Mouse (Mus musculus): ENCODE data around the gene Spem1. TPM values are rescaled to one million over a fixed set of nuclear protein-coding genes. Genes with fewer than 3 reads are reported as not detected.

Gene Spem1
- polyA plus RNA-seq, 1 experiment from 2014 or later, result not detected

DNA sequence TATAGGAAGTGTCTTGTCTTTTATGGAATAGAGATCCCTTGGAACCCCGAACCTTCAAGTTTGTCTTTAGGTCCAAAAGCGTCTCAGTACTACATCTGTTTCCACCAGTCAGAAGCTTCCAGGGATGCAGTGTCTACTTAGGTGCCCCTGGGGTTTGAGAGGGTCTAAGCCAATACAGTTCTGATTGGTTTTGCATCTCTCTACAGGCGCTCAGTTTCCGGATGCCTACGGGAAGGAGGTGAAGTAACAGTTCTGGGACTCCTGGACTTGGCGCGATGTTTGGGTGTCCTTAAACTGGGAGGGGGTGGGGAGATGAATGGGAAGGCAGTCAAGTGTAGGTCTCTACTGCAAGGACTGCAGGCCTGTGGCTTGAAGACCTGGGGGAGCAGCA, 16.7 kb upstream of the Spem1 start:
- DNase-seq (ENCODE audit: low spot score) (no peak), ATAC-seq (replicated peaks; ENCODE audit: low FRiP score) (peak; percentile 3; the same call in 1 of the 2 replicates)
- H3K4me1 ChIP-seq (replicated peaks; ENCODE audit: control insufficient read depth, insufficient read depth, low read length), result peaks cover 41% of the 10 kb centered on the region

DNA sequence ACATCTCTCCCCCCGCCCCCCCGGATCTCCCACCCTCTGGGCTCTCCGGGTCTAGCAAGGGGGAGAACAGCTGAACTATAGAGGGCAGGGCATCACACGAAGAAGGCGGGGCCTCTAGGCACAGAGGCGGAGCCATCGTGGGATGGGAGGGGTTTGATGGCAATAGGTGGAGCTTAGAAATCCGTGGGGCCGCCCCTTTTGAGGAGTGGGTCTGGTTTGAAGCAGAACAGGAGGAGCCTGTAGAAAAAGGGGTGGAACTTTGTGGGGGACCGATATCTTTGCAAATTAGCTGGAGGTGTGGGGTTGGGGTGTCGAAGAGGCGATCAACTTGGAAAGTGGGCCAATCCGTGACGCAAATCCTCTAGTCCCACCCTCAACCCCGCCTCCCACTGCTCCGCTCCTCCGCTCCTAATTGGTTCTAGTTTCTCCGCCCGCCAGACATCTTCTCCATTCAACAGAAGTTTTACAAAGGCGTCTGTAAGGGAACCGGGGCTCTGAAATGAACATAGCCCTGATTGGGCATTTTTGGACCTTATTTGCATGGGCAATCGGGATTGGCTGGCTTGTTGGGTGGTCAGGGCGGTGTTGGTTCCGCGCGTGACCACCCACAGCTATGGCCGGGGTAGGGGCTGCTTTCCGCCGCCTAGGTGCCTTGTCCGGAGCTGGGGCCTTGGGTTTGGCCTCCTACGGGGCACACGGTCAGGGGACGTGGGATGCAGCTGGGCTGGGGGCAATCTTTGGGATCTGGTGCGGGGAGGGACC, 16.2 kb upstream of the Spem1 start, which contains the start of gene Tmem256:
Gene Tmem256 (plus strand): TSS at position 563 of the 762 bp plus-strand sequence.
- peak; percentile 95 for DNase-seq (ENCODE audit: low spot score)
- ATAC-seq (replicated peaks; ENCODE audit: low FRiP score), result peak; percentile 89
- Histone ChIP-seq H3K4me2 (peak within 1 kb of the TSS; percentile 96), H3K9ac (ENCODE audit: low read depth, low read length) (peak within 1 kb of the TSS; percentile 80), H3K27me3 (replicated peaks; ENCODE audit: control insufficient read depth, insufficient read depth, low read length) (peaks cover 39% of the 10 kb centered on the region), H3K4me1 (replicated peaks; ENCODE audit: control insufficient read depth, insufficient read depth, low read length) (peaks cover 43% of the 10 kb centered on the region), H3K36me3 (ENCODE audit: control insufficient read depth, insufficient read depth, low read length) (no peaks in the 10 kb centered on the region; the same call in 1 of the 2 replicates), H3K9me3 (ENCODE audit: control insufficient read depth, low read length) (no peaks in the 10 kb centered on the region), H3K4me3 (ENCODE audit: low read depth, low read length) (peak within 1 kb of the TSS; percentile 76), H3K27ac (ENCODE audit: low read depth, low read length) (peak within 1 kb of the TSS; percentile 78)
- WGBS, result under 1% methylated on average over 34 of the region's 34 CpGs

More for the DNA sequence above, 16.7 kb upstream of the Spem1 start:
- peak overlapping the region; percentile 78 for H3K27ac ChIP-seq (ENCODE audit: low read depth, low read length)
- no peaks in the 10 kb centered on the region for H3K9me3 ChIP-seq (ENCODE audit: control insufficient read depth, low read length)
- peak overlapping the region; percentile 80 for H3K9ac ChIP-seq (ENCODE audit: low read depth, low read length)
- peaks cover 33% of the 10 kb centered on the region for H3K27me3 ChIP-seq (replicated peaks; ENCODE audit: control insufficient read depth, insufficient read depth, low read length)
- peak overlapping the region; percentile 96 for H3K4me2 ChIP-seq
- peak overlapping the region; percentile 76 for H3K4me3 ChIP-seq (ENCODE audit: low read depth, low read length)
- WGBS, result 0% methylated on average over 7 of the region's 7 CpGs
- H3K36me3 ChIP-seq (ENCODE audit: control insufficient read depth, insufficient read depth, low read length), result no peaks in the 10 kb centered on the region; the same call in 1 of the 2 replicates

DNA sequence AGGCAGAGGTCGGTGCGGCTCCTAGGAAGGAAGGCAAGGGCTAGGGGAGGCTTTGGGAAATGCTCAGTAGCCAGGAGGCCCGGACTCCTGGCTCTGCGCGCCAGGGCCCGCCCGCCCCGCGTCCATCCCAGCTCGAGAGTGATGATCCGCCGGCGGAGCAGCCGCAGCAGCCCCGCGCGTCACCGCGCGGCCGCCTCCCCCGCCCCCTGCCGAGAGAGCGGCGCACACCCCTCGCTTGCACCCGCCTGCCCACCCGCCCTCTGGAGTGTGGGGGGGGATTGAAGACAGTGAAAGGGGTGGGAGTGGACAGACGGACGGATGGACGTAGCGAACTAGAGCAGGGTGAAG, 15.6 kb upstream of the Spem1 start, which contains the start of gene Nlgn2:
Gene Nlgn2 (minus strand): TSS at position 181 of the 348 bp plus-strand sequence.
- 0% methylated on average over 32 of the region's 32 CpGs for WGBS

DNA sequence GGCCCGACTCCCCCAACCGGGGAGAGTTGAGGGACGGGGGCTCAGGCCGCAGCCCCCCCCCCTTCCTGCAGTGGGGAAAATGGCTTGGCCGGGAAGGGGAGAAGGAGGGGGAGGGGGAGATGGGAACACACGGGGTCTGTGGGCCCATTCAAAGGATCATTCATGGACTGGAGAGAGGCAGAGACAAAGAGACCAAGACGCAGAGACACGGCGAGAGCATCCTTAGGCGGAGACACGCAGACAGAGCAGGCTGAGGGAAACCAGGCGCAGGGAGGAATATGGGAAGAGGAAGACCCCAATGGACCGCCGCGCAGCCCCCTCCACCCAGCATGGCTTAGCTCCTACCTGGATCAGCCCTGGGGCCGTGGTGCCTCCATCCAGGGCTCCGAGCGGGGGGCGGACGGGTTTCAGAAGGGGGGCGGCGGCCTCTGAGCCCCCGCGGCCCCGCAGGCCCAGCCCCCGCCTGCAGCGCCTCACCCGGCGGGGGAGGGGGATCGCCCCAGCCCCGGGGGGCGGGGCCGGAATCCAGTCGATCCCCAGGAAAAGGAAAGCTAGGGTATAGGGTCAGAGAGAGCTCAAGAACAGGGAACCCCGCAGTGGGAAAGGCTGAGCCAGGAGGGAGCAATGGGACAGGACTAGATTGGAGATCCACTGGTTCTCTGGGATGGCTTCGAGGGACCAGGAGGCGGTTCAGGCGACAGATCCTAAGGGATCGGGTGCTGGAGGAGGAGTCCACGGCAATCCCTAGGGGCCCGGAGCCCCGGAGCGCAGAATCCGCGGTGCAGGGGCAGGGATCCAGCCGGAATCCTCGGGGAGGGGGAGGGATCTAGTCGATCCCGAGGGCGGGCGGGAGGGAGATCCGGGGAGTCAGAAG, 15.0 kb upstream of the Spem1 start:
- ATAC-seq (replicated peaks; ENCODE audit: low FRiP score), result no peak
- no peaks in the 10 kb centered on the region; the same call in 1 of the 2 replicates for H3K36me3 ChIP-seq (ENCODE audit: control insufficient read depth, insufficient read depth, low read length)
- 3% methylated on average over 49 of the region's 52 CpGs for WGBS
- peaks cover 40% of the 10 kb centered on the region for H3K27me3 ChIP-seq (replicated peaks; ENCODE audit: control insufficient read depth, insufficient read depth, low read length)
- peaks cover 40% of the 10 kb centered on the region for H3K4me1 ChIP-seq (replicated peaks; ENCODE audit: control insufficient read depth, insufficient read depth, low read length)
- peak overlapping the region; percentile 76 for H3K4me3 ChIP-seq (ENCODE audit: low read depth, low read length)
- peak; percentile 63 for DNase-seq (ENCODE audit: low spot score)
- H3K9me3 ChIP-seq (ENCODE audit: control insufficient read depth, low read length), result no peaks in the 10 kb centered on the region
- H3K27ac ChIP-seq (ENCODE audit: low read depth, low read length), result peak overlapping the region; percentile 62
- peak overlapping the region; percentile 61 for H3K9ac ChIP-seq (ENCODE audit: low read depth, low read length)
- peak overlapping the region; percentile 96 for H3K4me2 ChIP-seq

More for the DNA sequence above, 15.6 kb upstream of the Spem1 start, which contains the start of gene Nlgn2:
- Histone ChIP-seq H3K4me1 (replicated peaks; ENCODE audit: control insufficient read depth, insufficient read depth, low read length) (peaks cover 41% of the 10 kb centered on the region), H3K9ac (ENCODE audit: low read depth, low read length) (peak within 1 kb of the TSS; percentile 80), H3K4me3 (ENCODE audit: low read depth, low read length) (peak within 1 kb of the TSS; percentile 76), H3K27me3 (replicated peaks; ENCODE audit: control insufficient read depth, insufficient read depth, low read length) (peaks cover 40% of the 10 kb centered on the region), H3K9me3 (ENCODE audit: control insufficient read depth, low read length) (no peaks in the 10 kb centered on the region), H3K27ac (ENCODE audit: low read depth, low read length) (peak within 1 kb of the TSS; percentile 78), H3K4me2 (peak within 1 kb of the TSS; percentile 96), H3K36me3 (ENCODE audit: control insufficient read depth, insufficient read depth, low read length) (no peaks in the 10 kb centered on the region; the same call in 1 of the 2 replicates)
- DNase-seq (ENCODE audit: low spot score) (no peak), ATAC-seq (replicated peaks; ENCODE audit: low FRiP score) (peak; percentile 55)

DNA sequence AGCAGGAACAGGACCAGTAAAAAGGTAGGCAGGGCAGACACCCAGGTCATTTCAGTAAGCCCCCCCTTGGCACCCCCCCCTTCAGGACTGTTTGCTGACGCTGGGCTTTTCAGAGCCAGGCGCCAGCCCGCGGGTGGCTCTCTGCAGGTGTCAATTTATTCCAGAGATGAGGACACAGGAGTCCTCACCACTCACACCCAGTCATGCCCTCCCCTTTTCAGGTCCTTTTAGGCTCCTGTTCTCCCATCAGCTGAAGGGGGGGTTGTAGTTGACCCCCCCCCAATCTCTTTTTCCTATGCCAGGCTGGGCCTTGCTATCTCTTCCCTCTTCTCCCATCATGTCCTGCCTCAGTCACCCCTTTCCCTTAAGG, 14.0 kb upstream of the Spem1 start:
- Histone ChIP-seq H3K4me1 (replicated peaks; ENCODE audit: control insufficient read depth, insufficient read depth, low read length) (peaks cover 40% of the 10 kb centered on the region), H3K4me3 (ENCODE audit: low read depth, low read length) (peak overlapping the region; percentile 76), H3K36me3 (ENCODE audit: control insufficient read depth, insufficient read depth, low read length) (no peaks in the 10 kb centered on the region; the same call in 1 of the 2 replicates), H3K4me2 (peak overlapping the region; percentile 96), H3K9ac (ENCODE audit: low read depth, low read length) (no peak overlapping the region), H3K27ac (ENCODE audit: low read depth, low read length) (no peak overlapping the region), H3K9me3 (ENCODE audit: control insufficient read depth, low read length) (no peaks in the 10 kb centered on the region), H3K27me3 (replicated peaks; ENCODE audit: control insufficient read depth, insufficient read depth, low read length) (peaks cover 40% of the 10 kb centered on the region)
- 9% methylated on average over 4 of the region's 4 CpGs for WGBS
- ATAC-seq (replicated peaks; ENCODE audit: low FRiP score) (no peak), DNase-seq (ENCODE audit: low spot score) (no peak)

DNA sequence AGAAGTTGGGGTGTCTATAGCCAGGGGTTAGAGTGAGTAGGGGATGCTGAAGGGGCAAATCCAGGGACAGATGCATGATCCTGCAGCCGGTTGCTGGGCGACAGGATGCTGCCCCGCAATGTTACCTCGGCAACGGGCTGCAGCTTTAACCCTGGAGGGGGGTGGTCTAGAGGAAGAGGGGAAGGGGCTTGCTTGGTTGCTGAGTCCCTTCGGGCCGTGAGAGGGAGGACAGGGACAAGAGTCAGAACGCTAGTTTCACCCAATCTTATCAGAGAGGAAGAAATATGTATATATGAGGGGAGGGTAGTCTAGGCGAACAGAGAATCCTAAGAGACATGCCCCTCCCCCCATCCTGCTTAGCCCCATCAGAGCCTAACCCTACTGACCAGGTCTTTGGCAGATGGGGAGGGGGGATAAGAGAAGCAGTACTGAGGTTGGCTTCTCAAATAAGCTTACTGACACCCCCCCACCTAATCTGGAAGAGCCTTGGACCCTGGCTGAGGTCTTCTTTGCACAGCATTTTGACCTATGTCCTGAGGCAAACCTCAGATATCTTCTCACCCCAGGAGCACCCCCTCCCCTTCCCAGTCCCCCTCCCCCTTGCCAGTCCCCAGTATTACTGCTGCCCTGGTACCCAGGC, 13.5 kb upstream of the Spem1 start:
- DNase-seq (ENCODE audit: low spot score) (no peak), ATAC-seq (replicated peaks; ENCODE audit: low FRiP score) (no peak)
- H3K27me3 ChIP-seq (replicated peaks; ENCODE audit: control insufficient read depth, insufficient read depth, low read length), result peaks cover 40% of the 10 kb centered on the region
- no peaks in the 10 kb centered on the region for H3K9me3 ChIP-seq (ENCODE audit: control insufficient read depth, low read length)
- peak overlapping the region; percentile 53; the same call in 1 of the 2 replicates for H3K4me3 ChIP-seq (ENCODE audit: low read depth, low read length)
- 16% methylated on average over 9 of the region's 9 CpGs for WGBS
- no peak overlapping the region for H3K9ac ChIP-seq (ENCODE audit: low read depth, low read length)
- H3K4me2 ChIP-seq, result peak overlapping the region; percentile 96
- H3K4me1 ChIP-seq (replicated peaks; ENCODE audit: control insufficient read depth, insufficient read depth, low read length), result peaks cover 40% of the 10 kb centered on the region
- H3K27ac ChIP-seq (ENCODE audit: low read depth, low read length), result no peak overlapping the region
- no peaks in the 10 kb centered on the region; the same call in 1 of the 2 replicates for H3K36me3 ChIP-seq (ENCODE audit: control insufficient read depth, insufficient read depth, low read length)

DNA sequence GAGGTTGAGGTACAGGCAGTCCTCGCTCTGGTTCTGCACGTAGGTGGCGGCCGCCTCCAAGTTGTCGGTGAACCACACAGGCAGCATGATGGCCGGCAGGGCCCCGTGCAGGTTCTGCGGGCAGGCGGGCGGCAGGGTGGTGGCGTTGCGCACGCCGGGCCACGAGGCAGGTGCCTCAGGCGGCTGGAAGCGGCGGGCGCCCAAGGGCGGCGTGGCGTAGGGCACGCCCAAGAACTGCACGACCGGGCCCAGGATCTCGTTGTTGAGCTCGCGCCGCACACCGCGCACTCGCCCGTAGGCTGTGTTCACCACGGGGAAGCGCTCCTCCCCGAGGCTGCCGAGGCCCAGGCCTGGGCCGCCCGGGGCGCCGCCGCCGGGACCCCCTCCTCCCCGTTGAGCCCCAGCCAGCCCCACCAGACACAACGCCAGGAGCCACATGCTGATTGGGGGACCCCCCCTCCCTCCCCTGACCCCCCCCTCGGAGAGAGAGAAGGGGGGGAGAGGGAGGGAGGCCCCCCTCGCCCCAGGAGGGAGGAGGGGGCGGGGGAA, 12.1 kb upstream of the Spem1 start:
- H3K9me3 ChIP-seq (ENCODE audit: control insufficient read depth, low read length), result no peaks in the 10 kb centered on the region
- no peak overlapping the region for H3K27ac ChIP-seq (ENCODE audit: low read depth, low read length)
- peak overlapping the region; percentile 53 for H3K4me3 ChIP-seq (ENCODE audit: low read depth, low read length)
- peak; percentile 62 for DNase-seq (ENCODE audit: low spot score)
- ATAC-seq (replicated peaks; ENCODE audit: low FRiP score), result peak; percentile 13; the same call in 1 of the 2 replicates
- H3K9ac ChIP-seq (ENCODE audit: low read depth, low read length), result peak overlapping the region; percentile 74
- 4% methylated on average over 43 of the region's 48 CpGs for WGBS
- peaks cover 40% of the 10 kb centered on the region for H3K27me3 ChIP-seq (replicated peaks; ENCODE audit: control insufficient read depth, insufficient read depth, low read length)
- H3K36me3 ChIP-seq (ENCODE audit: control insufficient read depth, insufficient read depth, low read length), result no peaks in the 10 kb centered on the region; the same call in 1 of the 2 replicates
- H3K4me1 ChIP-seq (replicated peaks; ENCODE audit: control insufficient read depth, insufficient read depth, low read length), result peaks cover 35% of the 10 kb centered on the region
- H3K4me2 ChIP-seq, result peak overlapping the region; percentile 81

DNA sequence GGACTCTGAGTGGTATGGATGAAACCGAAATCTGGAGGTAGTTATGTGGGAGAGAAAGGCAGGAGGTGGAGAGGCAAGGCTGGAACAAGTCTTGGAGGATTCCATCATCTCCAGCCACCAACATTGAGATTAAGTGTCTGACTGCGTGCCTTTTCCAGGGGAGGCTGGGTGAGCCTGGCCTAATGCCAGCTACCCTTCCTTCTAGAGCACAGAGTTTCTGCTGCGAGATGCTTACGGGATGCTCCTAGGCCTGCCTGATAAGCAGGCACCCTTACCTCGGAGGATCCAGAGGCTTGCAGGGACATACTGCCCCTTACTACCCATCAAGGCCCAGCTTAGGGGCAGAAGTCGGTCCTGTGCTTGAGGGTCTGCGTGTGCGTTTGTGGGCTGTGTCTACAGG, 11.6 kb upstream of the Spem1 start:
- WGBS, result 49% methylated on average over 8 of the region's 8 CpGs
- peaks cover 40% of the 10 kb centered on the region for H3K27me3 ChIP-seq (replicated peaks; ENCODE audit: control insufficient read depth, insufficient read depth, low read length)
- H3K36me3 ChIP-seq (ENCODE audit: control insufficient read depth, insufficient read depth, low read length), result no peaks in the 10 kb centered on the region; the same call in 1 of the 2 replicates
- ATAC-seq (replicated peaks; ENCODE audit: low FRiP score), result no peak
- peak overlapping the region; percentile 53 for H3K4me3 ChIP-seq (ENCODE audit: low read depth, low read length)
- H3K27ac ChIP-seq (ENCODE audit: low read depth, low read length), result no peak overlapping the region
- H3K4me2 ChIP-seq, result peak overlapping the region; percentile 81
- H3K9me3 ChIP-seq (ENCODE audit: control insufficient read depth, low read length), result no peaks in the 10 kb centered on the region
- no peak for DNase-seq (ENCODE audit: low spot score)
- peak overlapping the region; percentile 74 for H3K9ac ChIP-seq (ENCODE audit: low read depth, low read length)
- H3K4me1 ChIP-seq (replicated peaks; ENCODE audit: control insufficient read depth, insufficient read depth, low read length), result peaks cover 34% of the 10 kb centered on the region

Measured in liver, embryonic 11.5 days (tissue).